Mouse (Mus musculus) left cerebral cortex, postnatal 36 days (tissue): ENCODE measurements around the gene Pcdh7. TPM values are rescaled to one million over a fixed set of nuclear protein-coding genes. Genes with fewer than 3 reads are reported as not detected.

Source experiments
- DNase-seq, 2 experiments: peaks; one replicate each; pipeline ENCODE4 v3.0.0; 2021 to 2022; ENCODE audit warnings: low spot score in 2 of 2, mixed read lengths in 1 of 2
- intact Hi-C: fragments of 180-260 bp; cut with DNase I; formaldehyde crosslinking; loops from one replicate; pipeline ENCODE4 v1.15.1; 2025
- total RNA-seq, 2 experiments: library from RNA; stranded (reverse); gene quantifications; 2 replicates each; pipeline ENCODE4 v1.2.3; 2021

The Pcdh7 gene
- total RNA-seq, 2 experiments from 2014 or later, result 152 to 173 TPM

DNA sequence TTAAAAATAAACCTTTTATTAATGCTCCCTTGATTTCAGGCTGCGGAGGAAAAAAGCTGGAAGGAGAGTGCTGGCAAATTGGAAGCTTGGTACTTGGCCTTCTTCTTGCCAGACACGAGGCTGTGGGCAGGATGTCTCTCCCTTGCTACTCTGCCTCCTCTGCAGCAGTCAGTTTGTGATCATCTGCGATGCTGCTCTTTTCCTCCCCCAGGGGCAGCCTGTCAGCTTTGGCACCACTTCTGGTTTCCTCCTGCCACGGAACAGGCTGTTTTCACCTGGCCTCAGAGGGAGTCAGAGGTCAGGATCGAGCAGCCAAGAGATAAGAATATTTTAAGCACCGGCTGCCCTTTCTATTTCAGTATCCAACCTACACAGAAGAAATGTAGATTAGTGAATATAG lies 25.2 kb downstream of the Pcdh7 start:
- DNase-seq, result peak in 1 of 2 experiments; percentile 18
- intact Hi-C loops, result no loop called here

DNA sequence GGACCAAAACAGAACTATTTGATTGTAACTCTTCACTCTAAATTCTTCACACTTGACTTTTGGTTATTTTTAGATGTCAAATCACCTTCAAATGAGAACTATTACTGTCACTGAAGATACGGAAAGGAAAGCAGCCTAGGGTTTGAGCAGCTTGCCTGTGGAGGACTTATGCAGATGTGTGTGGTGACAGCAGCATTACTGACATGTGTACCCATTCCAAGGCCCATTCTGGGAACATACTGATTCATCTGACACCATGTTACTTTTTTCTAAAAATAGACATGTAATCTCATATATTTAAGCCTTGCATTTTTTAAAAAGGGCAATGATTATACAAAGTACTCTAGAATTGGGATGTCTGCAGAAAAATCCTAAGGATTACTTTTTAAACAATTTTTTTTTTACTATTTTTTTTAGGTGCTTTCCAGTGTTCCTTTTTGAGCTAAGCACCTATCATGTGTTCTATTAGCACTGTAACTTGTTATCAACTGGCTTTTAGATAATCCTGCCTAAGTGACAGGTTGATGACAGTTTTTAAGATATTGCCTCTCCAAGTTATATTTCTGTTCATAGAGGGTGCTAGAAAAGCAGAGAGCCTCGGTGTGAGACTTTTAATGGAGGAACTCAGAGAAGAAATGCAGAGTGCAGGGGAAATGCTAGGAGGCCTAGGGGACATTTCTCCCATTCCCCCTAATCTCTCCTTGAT lies 26.3 kb downstream of the Pcdh7 start:
- intact Hi-C loops, result no loop called here
- no peak for DNase-seq

DNA sequence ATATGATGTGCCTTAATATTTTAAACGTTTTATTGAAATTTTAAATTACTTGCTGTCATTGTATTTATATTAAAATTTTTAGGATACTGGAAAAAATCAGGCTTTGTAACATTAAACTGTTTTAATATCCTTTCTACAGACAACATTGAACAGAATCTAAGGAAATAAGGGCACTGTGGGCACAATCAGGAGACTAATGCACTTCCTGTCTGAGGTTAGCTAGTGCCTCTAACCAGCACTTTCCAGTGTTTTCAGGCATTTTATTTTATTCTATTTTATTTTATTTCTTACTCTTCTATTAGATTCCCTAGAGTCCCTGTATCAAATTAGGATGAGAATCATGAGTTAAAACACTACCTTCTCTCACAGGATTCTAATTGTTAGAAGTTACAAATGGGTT lies 28.1 kb downstream of the Pcdh7 start:
- intact Hi-C loops, result no loop called here

DNA sequence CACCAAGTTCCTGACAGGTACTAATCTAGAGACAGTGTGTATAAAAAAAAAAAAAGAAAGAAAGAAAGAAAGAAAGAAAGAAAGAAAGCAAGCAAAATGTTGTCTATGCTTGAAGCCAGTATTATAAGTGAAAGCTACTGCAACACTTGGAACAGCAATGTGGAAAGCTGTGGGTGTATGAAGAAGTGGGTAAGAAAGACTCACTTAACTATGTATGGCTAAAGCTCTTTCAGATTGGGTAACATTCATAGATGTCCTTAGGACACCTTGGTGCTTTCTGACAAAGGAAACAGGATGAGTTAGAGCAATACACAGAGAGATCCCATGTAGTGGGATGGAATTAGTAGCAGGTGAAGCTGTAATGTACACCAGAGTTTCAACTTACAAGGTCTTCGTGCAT lies 32.6 kb downstream of the Pcdh7 start:
- intact Hi-C loops, result no loop called here
- DNase-seq, result no peak

More for the DNA sequence above, 28.1 kb downstream of the Pcdh7 start:
- no peak for DNase-seq

DNA sequence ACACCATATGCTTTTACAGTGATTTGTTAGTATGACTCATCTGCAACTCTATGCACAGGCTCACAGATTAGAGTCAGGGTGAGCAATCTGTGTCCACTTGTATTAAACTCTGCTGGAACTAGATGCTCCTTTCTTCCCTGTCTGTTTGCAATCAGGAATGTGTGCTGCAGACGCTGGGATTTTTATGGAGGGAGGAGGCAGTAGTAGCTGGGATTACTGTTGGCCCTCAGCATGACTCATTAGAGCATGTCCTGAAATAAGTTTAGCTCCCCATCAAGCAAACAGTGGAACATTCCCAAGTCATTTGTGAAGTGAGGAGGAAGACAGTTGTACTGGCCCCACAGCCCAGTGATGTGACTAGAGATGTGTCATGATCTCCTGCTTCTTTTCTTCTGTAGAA lies 38.0 kb downstream of the Pcdh7 start:
- intact Hi-C loops, result no loop called here

DNA sequence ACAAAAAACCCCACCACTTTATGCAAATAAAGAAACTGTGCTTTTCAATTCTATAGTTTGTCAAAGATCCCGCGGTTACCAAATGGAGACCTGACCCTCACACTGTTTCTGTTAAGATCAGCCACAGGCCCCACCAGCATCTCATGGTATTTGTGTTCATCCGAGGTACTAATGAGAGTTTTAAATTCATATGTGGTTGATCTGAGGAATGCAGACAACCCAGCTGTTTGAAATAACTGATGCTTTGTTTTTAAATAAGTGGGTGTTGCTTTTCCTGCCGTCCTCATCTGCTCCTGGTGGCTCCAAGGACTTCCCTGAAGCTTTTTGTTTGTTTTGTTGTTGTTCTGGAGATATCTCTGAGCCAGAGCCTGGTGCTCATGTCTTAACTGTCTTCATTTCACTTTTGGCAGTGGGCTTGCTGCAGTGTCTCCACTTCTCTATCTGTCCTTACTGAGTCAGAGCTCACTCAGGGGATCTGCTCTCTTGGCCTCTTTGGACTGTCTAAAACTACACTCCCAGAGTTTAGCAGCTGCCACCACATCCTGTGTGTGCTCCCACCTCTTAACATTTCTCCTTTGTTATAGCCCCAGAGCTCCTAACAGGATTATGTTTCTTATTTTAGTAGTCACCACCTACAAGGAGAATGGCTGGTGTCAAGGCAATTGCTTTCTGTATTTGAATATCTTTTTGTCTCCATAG lies 39.1 kb downstream of the Pcdh7 start:
- intact Hi-C loops, result no loop called here
- DNase-seq, result no peak

More for the DNA sequence above, 38.0 kb downstream of the Pcdh7 start:
- no peak for DNase-seq

DNA sequence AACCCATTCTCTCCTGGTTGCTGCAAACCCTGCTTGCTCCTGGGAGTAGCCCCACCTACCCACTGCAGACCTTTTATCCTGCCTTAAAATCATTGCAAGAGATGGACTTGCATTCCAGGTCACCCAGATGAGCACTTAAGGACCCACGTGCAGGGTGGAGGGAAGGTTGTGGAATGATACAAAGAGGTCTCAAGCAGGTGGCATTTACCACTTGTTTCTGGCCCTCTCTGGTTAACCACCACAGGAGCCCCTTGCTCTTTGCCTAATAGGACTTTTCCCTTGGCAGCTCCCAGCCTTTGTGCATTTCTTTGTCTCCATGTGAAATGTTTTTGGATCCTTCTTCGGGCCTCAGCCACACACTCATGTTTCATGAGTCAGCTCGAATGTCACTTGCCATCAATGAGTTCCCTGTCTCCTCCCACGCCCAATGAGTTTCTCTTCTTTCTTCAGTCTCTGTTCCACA lies 39.7 kb downstream of the Pcdh7 start:
- intact Hi-C loops, result no loop called here
- DNase-seq, result no peak

DNA sequence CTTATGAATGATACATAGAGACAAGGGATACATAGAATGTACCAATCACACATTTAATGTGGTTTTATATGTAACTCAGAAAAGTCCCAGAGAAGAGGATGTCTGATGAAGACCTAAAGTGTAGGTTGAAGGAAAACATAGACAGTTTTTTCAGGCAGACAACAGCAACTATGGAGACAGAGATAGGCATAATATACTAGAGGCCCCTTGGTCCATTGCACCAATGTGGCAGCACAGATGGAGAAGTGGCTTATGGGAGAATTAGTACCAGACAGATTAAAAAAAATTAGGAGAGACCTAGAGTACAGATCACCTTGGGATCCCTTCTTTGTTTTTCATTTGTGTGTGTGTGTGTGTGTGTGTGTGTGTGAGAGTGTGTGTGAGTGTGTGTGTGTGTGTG lies 41.2 kb downstream of the Pcdh7 start:
- DNase-seq, result no peak

DNA sequence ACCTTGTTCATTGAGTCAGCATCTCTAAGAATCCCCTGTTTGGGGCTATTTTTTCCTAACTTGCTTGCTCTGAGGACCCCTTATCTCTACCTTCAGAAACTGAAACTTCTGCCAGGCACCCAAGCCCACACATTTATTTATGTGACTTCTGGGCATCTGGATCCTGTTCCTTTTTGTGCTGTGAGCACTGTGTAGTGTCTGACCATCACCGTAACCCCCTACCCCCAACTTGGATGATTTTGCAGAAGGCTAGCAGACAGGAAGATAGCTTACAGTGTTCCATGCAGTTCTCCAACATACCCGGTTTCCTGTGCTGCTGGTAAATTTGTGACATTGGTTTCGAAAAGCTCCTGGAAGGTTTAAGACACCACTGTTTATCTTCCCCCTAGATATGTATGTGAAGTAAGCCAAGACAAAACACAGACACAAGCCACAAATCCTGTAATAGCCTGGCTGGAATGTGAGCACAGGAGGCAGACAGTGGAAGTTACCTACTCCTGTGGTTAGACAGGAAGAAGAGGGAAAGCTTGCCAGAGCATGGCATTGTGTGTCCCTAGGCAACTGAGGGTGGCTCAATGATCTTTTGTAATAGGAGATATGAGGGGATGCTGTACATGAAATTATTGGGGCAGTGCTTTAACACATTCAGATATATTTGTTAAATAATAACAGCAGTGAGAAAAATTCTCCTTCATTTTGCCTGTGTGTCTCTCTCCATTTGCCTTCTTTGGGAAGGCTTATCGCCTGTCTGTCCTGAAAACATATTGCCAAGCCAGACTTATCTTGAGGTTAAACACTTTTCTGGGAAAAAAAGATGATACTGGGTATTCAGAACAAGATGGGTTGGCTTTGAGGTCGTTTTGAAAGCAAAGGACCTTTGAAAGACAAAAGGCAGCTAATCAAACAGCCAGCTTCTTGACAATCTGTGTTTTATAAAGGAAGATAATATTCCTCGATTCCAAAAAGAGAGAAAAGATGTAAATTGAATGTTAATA lies 42.6 kb downstream of the Pcdh7 start:
- intact Hi-C loops, result no loop called here
- DNase-seq, result no peak

More for the DNA sequence above, 41.2 kb downstream of the Pcdh7 start:
- intact Hi-C loops, result no loop called here

DNA sequence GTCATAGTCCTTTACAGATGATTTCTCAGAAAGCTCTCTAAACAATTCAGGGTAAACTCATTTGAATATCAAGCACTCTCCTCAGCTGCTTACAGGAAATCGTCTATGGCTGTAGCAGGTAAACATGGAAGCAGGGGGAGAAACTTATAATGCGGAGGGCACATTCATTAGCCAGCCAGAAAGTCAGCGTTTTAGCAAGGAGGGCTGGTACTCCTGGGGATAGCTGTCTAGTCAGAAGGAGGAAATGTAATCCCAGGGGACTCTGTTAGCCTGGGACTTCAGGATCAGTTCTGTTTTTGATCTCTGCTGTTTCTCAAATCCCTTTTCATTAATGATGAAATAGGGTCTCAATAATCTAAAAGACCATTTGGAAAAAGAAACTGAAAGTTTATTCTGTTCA lies 47.6 kb downstream of the Pcdh7 start:
- intact Hi-C loops, result no loop called here
- DNase-seq, result no peak

DNA sequence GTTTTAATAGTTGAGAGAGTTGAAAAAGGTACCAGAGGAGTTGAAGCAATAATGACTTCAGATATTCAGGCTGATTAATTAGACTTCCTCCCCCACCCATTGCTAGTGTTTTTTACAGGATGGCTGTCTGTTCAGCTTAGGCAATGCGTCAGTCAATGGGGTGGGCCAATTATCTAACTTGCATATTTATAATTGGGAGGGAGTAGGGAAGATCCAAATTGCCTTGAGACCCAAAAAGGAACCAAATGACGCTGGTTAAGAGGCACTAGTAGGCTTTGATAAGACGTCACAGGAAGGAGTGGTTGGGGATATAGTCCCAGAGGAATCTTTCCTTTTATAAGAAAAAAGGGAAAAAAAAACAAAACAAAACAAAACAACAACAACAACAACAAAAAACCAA lies 49.6 kb downstream of the Pcdh7 start:
- no peak for DNase-seq
- intact Hi-C loops, result no loop called here

DNA sequence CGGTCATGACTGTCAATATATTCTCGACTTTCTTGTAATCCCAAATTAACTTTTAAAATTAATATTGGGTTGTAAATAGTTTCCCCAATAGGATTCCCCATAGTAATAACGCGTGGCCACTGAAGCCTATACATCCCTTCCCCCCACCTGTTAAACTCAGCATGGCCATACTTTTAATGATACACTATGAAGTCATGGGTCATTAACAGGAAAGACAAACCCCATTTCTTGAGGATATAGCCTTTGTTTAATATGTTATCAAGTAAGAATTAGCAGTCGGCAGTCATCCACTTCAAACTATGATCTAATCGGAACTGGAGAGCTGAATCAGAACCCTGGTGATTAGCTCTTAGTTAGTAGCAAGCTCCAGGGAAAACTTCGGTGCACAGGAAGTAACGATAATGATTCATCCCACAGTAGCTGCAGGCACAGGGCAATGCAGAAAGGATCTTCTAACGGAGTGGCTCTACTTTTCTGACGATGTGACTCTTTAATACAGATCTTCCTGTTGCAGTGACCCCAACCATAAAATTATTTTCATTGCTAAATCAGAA lies 50.8 kb downstream of the Pcdh7 start:
- no peak for DNase-seq
- intact Hi-C loops, result no loop called here

DNA sequence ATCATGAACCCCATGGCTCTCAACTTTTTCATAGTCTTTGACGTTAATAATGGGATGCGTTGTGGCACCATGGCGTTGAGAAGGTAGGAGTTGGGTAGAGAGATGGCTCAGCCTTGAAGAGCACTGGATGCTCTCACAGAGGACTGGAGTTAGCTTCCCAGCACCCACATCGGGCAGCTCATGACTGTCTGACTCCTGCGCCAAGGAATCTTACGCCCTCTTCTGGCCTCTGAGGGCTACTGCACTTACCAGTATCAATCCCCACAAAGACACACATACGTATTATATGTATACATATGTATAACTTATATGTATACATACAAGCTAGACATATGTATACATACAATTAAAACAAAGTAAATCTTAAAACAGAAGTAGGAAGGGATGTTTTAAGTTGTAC lies 51.9 kb downstream of the Pcdh7 start:
- intact Hi-C loops, result no loop called here
- no peak for DNase-seq

DNA sequence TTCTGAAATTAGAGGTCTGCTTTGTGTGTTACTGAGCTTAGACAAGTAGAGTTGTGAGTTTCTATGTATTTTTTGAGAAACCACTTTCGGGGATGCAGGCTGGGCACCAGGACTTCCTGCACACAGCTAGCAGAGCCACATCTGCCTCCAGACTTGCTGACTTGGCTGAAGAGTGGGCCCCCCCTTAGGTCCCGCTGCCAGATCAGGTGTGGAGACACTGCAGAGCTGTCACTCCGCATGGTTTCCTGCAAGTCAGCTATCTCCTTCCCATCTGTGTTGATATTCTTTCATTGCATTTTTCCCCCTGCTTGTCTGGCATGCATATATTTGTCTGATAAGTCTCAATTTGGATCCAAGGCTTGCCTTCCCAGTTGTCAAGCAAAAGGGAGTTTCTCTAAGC lies 52.6 kb downstream of the Pcdh7 start:
- intact Hi-C loops, result no loop called here
- no peak for DNase-seq

DNA sequence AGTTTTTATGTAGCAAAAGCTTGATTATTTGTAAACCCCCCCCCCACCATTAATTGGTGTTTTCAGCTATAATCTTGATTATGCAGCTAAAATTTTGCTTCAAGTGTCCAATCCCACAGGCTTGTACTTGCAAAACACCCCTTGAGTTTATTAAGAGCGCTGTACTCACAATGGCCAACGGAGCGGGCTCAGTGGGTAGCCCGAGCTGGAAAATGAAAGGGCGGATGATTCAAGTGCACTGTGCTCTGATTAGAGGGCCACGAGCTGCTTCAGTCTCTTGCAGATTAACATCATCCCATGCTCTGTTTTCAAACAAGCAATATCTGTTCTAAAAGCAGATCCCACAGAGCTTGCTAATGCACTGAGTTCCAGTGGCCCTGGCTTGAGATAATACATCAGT lies 53.4 kb downstream of the Pcdh7 start:
- intact Hi-C loops, result no loop called here
- DNase-seq, result no peak

DNA sequence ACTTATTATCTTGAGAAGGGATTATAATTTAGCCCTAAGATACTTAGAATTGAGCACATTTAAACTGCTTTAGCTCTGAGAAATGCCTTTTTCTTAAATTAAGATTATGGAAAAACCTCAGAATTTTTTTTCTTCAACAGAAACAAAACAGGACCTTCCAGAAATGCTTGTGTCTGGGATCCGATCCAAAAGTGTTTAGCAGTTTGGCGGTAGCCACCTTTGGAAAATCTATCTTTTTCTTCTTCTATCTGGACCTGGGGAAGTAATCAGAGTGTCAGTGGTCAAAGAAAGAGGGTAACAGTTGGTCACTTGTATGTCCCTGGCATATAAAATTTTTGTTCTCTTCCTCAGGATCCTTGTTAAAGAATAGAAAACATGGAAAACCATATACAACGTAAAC lies 54.9 kb downstream of the Pcdh7 start:
- intact Hi-C loops, result no loop called here
- no peak for DNase-seq

DNA sequence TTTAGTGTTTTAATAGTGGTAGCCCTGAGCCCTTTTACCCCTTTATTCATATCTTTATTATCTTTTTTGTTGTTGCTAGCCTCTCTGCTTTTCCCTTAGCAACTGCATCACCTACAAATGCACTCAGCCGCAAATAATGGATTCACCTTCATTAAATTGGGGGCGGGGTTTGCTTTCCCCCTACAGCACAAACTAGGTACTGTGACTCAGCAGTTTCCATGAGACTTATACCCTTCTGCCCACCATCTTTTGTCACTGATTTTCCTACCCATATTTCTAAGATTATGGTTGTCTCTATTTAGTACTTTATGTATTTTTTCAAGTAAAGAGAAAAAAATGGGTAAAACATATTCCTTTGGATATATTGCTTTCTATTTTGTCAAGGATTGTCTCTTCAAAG lies 56.7 kb downstream of the Pcdh7 start:
- intact Hi-C loops, result no loop called here
- no peak for DNase-seq

DNA sequence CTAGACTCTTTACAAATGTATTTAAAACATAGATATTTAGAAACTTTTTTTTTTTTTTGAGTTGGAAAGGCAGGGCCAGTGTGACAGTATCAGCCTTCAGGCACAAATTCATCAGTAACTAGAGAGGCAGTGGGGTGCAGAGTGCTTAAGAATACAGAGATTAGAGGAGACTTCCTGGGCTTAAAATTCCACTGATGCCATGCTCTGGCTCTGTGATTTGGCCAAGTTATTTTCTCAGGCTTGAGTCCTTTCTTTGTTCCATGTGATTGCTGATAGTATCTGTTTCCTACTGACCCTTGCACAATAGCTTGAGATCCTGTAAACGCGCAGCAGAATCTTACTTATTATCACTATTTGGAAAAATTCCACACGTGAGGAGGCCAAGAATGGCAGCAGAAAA lies 60.3 kb downstream of the Pcdh7 start:
- intact Hi-C loops, result no loop called here

DNA sequence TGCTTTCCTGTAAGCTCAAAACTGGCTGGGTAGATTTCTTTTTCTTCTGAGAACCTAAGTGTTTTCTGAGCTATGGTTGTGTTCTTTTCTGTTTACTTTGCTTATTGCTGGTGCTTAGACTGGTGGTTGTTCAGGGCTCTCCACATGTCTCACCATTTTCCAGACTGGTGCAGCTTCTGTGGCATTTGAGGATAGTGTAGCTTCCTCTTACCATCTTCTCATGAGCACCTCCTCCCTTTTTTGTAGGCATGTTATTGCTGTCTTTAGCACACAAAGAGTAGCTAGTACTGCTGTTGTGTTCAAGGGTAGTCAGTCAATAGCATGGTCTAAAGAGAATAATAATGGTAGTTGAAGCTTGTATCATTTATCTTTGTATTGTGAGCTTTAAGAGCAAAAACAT lies 62.2 kb downstream of the Pcdh7 start:
- no peak for DNase-seq
- intact Hi-C loops, result no loop called here

More for the DNA sequence above, 60.3 kb downstream of the Pcdh7 start:
- DNase-seq, result no peak

DNA sequence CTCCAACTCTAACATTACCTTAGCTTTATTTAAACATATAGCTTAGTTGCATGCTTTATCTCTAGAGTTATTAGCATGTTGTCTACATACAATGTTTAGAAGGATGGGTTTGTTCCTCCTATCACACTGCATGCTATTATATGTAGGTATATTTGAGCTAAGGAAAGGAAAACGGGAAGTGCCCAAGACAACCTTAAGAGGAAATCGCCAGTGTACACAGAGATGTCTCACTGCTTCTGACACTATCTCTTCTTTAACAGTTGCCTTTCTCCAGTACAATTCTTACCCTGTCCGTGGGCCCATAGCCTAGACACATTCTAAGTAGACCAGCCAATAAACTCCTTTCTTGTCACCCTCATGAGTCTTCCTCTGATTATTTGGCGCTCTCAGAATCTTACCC lies 62.8 kb downstream of the Pcdh7 start:
- intact Hi-C loops, result no loop called here
- DNase-seq, result no peak
